Mouse (Mus musculus): ENCODE results near the gene Iqch. TPM values are rescaled to one million over a fixed set of nuclear protein-coding genes. Genes with fewer than 3 reads are reported as not detected.

Gene Iqch
- total and polyA plus RNA-seq, 2 experiments from 2014 or later: 0.10 to 0.14 TPM

DNA sequence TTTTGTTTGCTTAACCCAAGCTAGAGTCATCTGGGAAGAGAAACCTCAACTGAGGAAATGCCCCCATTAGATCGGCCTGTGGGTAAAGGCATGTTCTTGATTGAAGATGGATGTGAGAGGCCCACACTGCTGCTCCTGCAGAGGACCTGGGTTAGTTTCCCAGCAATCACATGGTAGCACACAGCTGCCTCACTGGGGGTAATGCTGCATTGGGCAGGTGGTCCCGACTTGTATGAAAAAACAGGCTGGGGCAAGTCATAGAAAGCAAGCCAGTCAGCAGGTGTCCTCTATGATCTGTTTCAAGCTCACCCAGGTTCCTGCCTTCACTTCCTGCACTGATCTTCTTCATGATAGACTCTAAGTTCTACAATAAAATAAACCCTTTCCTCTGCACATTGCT lies 98.4 kb downstream of the Iqch start:
- no peak overlapping the region for H3K9ac ChIP-seq
- H3K4me3 ChIP-seq (ENCODE audit: low read depth, low read length): no peak overlapping the region
- no peak overlapping the region for H3K4me2 ChIP-seq (ENCODE audit: low read depth)
- peaks cover 28% of the 10 kb centered on the region for H3K27me3 ChIP-seq (ENCODE audit: insufficient read depth, low read length)
- no peaks in the 10 kb centered on the region for H3K9me3 ChIP-seq (ENCODE audit: low read length)
- TF ChIP-seq CTCF (IDR thresholded peaks at IDR 0.05; ENCODE audit: low read depth): no peak
- H3K36me3 ChIP-seq (ENCODE audit: insufficient read depth): no peaks in the 10 kb centered on the region
- ATAC-seq (no peak), DNase-seq (no peak)
- H3K27ac ChIP-seq (ENCODE audit: low read depth, low read length): no peak overlapping the region
- H3K4me1 ChIP-seq (ENCODE audit: insufficient read depth): no peaks in the 10 kb centered on the region
- 75% methylated on average over 2 of the region's 2 CpGs for WGBS

DNA sequence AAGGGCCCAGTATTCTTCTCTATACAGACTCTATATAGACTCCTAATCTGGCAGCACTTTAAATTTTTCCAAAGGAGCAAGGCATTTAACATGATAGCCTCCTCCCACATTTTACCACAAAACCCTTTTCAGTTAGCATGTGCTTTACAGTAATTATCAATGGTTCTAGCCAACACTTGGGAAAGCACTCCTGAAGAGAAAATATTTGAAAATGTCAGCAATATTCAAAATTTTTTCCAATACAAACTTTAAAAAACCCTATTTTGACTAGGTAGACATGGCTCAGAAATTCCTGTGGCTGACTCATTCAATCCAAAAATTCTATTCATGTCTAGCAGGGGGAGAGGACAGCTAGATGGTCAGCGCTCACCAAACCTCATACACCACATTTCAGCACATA lies 100.8 kb downstream of the Iqch start:
- WGBS: 94% methylated on average over 1 of the region's 1 CpGs
- no peak overlapping the region for H3K9ac ChIP-seq

DNA sequence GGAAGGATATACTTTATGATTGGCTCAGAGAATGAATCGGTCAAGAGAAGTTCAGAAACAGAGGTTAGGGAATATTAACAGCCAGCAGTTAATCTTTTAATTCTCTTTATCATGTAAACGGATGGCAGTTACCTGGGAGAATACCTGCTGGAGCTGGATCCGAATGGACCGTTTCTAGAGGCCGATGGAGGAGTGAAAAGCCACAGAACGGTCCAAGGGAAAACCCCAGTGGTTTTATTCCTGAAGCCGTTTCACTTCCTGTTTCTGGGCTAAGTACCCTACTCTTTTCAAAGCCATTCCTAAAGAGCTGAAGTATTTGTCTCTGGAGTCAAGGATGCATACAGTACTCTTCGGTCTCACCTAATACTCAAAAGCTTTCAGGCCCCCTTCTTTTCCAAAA lies 102.4 kb downstream of the Iqch start:
- no peak overlapping the region for H3K4me3 ChIP-seq (ENCODE audit: low read depth, low read length)
- H3K9me3 ChIP-seq (ENCODE audit: low read length): no peaks in the 10 kb centered on the region
- 86% methylated on average over 8 of the region's 8 CpGs for WGBS
- no peak for TF ChIP-seq CTCF (IDR thresholded peaks at IDR 0.05; ENCODE audit: low read depth)
- H3K9ac ChIP-seq: no peak overlapping the region
- DNase-seq (no peak), ATAC-seq (no peak)
- no peak overlapping the region for H3K4me2 ChIP-seq (ENCODE audit: low read depth)
- H3K4me1 ChIP-seq (ENCODE audit: insufficient read depth): no peaks in the 10 kb centered on the region
- H3K27ac ChIP-seq (ENCODE audit: low read depth, low read length): no peak overlapping the region
- H3K27me3 ChIP-seq (ENCODE audit: insufficient read depth, low read length): peaks cover 32% of the 10 kb centered on the region
- H3K36me3 ChIP-seq (ENCODE audit: insufficient read depth): no peaks in the 10 kb centered on the region

More for the DNA sequence above, 100.8 kb downstream of the Iqch start:
- Histone ChIP-seq H3K4me3 (ENCODE audit: low read depth, low read length) (no peak overlapping the region), H3K27me3 (ENCODE audit: insufficient read depth, low read length) (peaks cover 24% of the 10 kb centered on the region), H3K27ac (ENCODE audit: low read depth, low read length) (no peak overlapping the region), H3K9me3 (ENCODE audit: low read length) (no peaks in the 10 kb centered on the region), H3K36me3 (ENCODE audit: insufficient read depth) (no peaks in the 10 kb centered on the region), H3K4me2 (ENCODE audit: low read depth) (no peak overlapping the region), H3K4me1 (ENCODE audit: insufficient read depth) (no peaks in the 10 kb centered on the region)
- DNase-seq (no peak), ATAC-seq (no peak)
- TF ChIP-seq CTCF (IDR thresholded peaks at IDR 0.05; ENCODE audit: low read depth): no peak

DNA sequence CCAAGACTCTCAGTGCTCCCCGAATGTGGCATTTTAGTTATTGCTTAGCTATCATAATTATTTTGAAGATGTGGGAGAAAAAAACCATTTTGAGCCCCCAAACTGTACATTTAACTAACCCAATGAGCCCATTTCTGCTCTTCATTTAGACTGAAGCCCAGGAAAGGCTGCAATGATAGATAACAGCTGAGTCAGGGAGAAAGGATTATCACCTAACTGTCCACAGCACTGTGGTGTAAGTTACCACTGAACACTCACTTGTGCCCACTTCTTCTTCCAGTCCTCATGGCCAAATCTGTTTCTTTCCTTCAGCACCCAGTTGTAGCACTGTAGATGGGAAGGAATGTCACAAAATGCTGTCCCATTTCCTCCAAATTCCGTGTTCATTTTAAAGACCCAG lies 106.5 kb downstream of the Iqch start:
- TF ChIP-seq CTCF (IDR thresholded peaks at IDR 0.05; ENCODE audit: low read depth): no peak
- H3K4me1 ChIP-seq (ENCODE audit: insufficient read depth): no peaks in the 10 kb centered on the region
- no peak overlapping the region for H3K9ac ChIP-seq
- no peak overlapping the region for H3K4me2 ChIP-seq (ENCODE audit: low read depth)
- WGBS: 87% methylated on average over 2 of the region's 2 CpGs
- ATAC-seq: no peak
- H3K9me3 ChIP-seq (ENCODE audit: low read length): no peaks in the 10 kb centered on the region
- no peak overlapping the region for H3K27ac ChIP-seq (ENCODE audit: low read depth, low read length)
- peaks cover 40% of the 10 kb centered on the region for H3K27me3 ChIP-seq (ENCODE audit: insufficient read depth, low read length)
- DNase-seq: no peak
- no peak overlapping the region for H3K4me3 ChIP-seq (ENCODE audit: low read depth, low read length)
- no peaks in the 10 kb centered on the region for H3K36me3 ChIP-seq (ENCODE audit: insufficient read depth)

DNA sequence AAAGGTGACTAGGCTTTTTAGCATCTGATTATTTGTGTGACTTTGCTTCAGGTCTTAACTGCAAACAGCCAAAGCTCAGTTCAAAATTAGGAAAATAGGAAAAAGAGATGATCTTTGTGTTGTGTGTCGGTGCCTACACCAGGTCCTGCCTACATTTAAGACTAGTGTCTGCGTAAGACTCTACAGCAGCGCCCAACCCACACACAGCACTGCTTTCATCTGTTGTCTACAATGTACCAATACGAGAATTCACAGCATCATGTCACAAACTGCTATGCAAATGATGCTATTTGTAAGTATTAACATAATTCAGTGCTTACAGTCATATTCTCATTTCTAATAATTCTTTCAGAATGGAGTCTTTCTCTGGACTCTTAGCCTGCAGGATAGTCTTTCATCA lies 108.5 kb downstream of the Iqch start:
- DNase-seq: no peak

GRCm38 (mm10) chr9:63492291-63492690 lies 110.0 kb downstream of the Iqch start:
- 29% methylated on average over 9 of the region's 9 CpGs for WGBS
- Histone ChIP-seq H3K4me2 (ENCODE audit: low read depth) (no peak overlapping the region), H3K4me3 (ENCODE audit: low read depth, low read length) (no peak overlapping the region), H3K36me3 (ENCODE audit: insufficient read depth) (no peaks in the 10 kb centered on the region), H3K4me1 (ENCODE audit: insufficient read depth) (peaks cover 3% of the 10 kb centered on the region; the same call in 1 of the 2 replicates), H3K27me3 (ENCODE audit: insufficient read depth, low read length) (peaks cover 48% of the 10 kb centered on the region), H3K9ac (no peak overlapping the region), H3K9me3 (ENCODE audit: low read length) (no peaks in the 10 kb centered on the region), H3K27ac (ENCODE audit: low read depth, low read length) (no peak overlapping the region)
- ATAC-seq (no peak), DNase-seq (no peak)
- no peak for TF ChIP-seq CTCF (IDR thresholded peaks at IDR 0.05; ENCODE audit: low read depth)

More for the DNA sequence above, 108.5 kb downstream of the Iqch start:
- 81% methylated on average over 4 of the region's 4 CpGs for WGBS
- no peak overlapping the region for H3K9ac ChIP-seq
- TF ChIP-seq CTCF (IDR thresholded peaks at IDR 0.05; ENCODE audit: low read depth): no peak
- no peak overlapping the region for H3K27ac ChIP-seq (ENCODE audit: low read depth, low read length)
- no peak overlapping the region for H3K4me2 ChIP-seq (ENCODE audit: low read depth)
- H3K4me3 ChIP-seq (ENCODE audit: low read depth, low read length): no peak overlapping the region
- peaks cover 37% of the 10 kb centered on the region for H3K27me3 ChIP-seq (ENCODE audit: insufficient read depth, low read length)
- no peaks in the 10 kb centered on the region for H3K9me3 ChIP-seq (ENCODE audit: low read length)
- no peaks in the 10 kb centered on the region for H3K36me3 ChIP-seq (ENCODE audit: insufficient read depth)
- no peak for ATAC-seq
- H3K4me1 ChIP-seq (ENCODE audit: insufficient read depth): peaks cover 3% of the 10 kb centered on the region; the same call in 1 of the 2 replicates

DNA sequence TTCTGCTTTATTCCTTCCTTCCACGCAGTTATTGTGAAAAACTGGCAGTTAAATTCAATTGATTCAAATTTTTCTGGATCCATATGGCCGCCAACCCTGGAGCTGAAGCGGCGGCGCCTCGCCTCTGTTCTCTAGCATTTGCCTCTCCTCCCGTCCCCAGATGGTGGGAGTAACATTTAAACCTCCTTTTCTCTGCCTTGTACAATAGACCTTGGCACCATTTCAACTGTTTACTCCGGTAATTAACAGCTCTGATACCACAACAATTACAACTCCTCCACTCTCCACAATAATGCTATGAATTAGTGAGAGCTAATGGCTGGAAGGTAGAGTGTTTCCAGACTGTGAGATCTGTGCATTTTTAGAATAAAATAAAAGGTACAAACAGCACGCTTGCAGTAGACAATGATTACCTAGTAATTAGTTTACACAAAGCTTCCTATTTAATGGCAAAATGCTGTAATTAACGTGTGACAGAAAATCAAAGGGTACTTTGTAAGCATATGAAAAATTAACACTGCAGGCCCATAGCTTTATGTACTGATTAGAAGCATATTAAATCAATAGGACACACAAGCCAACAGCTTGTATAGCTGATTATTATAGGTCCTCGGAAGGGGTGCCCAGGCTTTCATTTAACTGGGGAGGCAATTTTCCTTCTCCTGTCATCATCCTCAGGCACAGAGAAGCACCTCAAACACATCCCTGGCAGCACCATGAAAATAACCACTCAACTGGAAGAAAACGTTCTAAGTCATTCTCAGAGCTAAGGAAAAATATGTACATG lies 111.6 kb downstream of the Iqch start:
- ATAC-seq (peak; percentile 75), DNase-seq (peak; percentile 52)
- Histone ChIP-seq H3K27ac (ENCODE audit: low read depth, low read length) (no peak overlapping the region), H3K27me3 (ENCODE audit: insufficient read depth, low read length) (peaks cover 52% of the 10 kb centered on the region), H3K9ac (no peak overlapping the region), H3K36me3 (ENCODE audit: insufficient read depth) (no peaks in the 10 kb centered on the region), H3K9me3 (ENCODE audit: low read length) (no peaks in the 10 kb centered on the region), H3K4me2 (ENCODE audit: low read depth) (peak overlapping the region; percentile 8), H3K4me3 (ENCODE audit: low read depth, low read length) (no peak overlapping the region), H3K4me1 (ENCODE audit: insufficient read depth) (peaks cover 3% of the 10 kb centered on the region; the same call in 1 of the 2 replicates)
- TF ChIP-seq CTCF (IDR thresholded peaks at IDR 0.05; ENCODE audit: low read depth): no peak
- 13% methylated on average over 12 of the region's 12 CpGs for WGBS
